Mouse (Mus musculus) G1E (cell line): Measurements from ENCODE around the gene Tfpi.

Experiments used
- CTCF ChIP-seq: IDR thresholded peaks from 2 replicates; pipeline ENCODE4 v1.5.1; 2012; ENCODE audit warnings: low read depth, low read length, inconsistent platforms, mixed read lengths
- TAL1 ChIP-seq: conservative IDR thresholded peaks from 2 replicates; pipeline ENCODE4 v1.6.1; 2012; ENCODE audit warnings: low read depth, low read length, inconsistent platforms, mixed read lengths

GRCm38 (mm10) chr2:84476131-84476530 is 444 bp downstream of the Tfpi start:
- TF ChIP-seq CTCF (no peak), TAL1 (no peak)
